Mouse (Mus musculus) gonadal fat pad, adult 2 months (tissue): ENCODE measurements around the gene Crebl2. TPM values are rescaled to one million over a fixed set of nuclear protein-coding genes. Genes with fewer than 3 reads are reported as not detected.

Experiments
- DNase-seq: peaks from one replicate; pipeline ENCODE4 v3.0.0-alpha.2; 2012; ENCODE audit warnings: low read depth
- polyA plus RNA-seq: library from polyadenylated mRNA; depleted of rRNA; stranded (reverse); fragments of >200 nt; gene quantifications from 2 replicates; pipeline ENCODE4 v1.2.3, GENCODE M21; 2012; rRNA removed

Gene Crebl2
- polyA plus RNA-seq = 17.4 and 18.0 TPM in 2 replicates

GRCm38 (mm10) chr6:134829786-134830700 lies at the start of gene Crebl2:
Crebl2 (plus strand) TSS chr6:134830154.
- DNase-seq = no peak

- no peak for DNase-seq
Observed at GRCm38 (mm10) chr6:134781494-134781913, 48.5 kb upstream of the Crebl2 start.

- DNase-seq = no peak
Observed at GRCm38 (mm10) chr6:134782900-134783299, 47.1 kb upstream of the Crebl2 start.

- no peak for DNase-seq
Observed at GRCm38 (mm10) chr6:134786426-134786825, 43.5 kb upstream of the Crebl2 start.

GRCm38 (mm10) chr6:134789100-134789499 lies 40.9 kb upstream of the Crebl2 start:
- DNase-seq = no peak

- DNase-seq = no peak
Observed at GRCm38 (mm10) chr6:134791251-134792118, 38.5 kb upstream of the Crebl2 start.

DNA sequence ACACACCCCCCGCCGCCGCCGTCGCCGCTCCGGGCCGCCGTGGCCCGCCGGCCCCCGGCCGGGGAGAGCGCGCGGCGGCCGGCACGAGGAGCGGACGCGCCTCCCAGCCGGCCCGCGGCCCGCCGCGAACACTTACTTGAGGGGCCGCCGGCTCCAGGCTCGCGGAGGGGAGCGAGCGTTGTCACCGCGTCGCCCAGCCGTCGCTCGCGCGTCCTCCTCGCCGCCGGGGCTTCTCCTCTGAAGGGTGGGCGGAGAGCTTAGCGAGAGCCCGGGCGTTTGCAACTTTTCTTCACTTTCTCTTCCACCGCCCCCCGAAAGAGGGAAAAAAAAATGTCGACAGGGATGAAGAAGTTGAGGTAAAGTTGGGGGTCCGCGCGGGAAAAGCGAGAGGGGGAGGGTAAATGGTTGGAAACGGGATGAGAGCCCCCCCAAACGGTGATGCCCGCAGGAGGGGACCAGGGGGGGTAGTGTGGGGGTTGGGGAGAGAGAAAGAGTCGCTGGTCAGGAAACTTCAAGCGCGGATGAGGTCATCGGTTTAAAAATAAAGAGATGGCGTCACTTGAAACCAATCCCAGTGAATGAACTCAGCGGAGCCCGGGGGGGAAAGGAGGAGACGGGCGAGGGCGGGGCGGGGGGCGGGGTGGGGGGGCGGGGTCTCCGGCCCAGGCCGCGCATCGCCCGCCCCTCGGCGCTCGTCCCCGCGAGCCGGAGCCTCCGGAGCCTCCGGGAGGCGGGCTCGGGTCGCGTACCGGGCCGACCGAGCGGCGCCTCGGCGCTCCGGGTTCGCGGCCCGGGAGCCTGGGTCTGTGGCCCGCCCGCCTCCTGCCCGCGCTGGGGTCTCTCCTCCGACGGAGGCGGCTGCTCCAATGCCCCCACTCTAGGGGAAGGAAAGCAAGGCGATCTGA lies 37.6 kb upstream of the Crebl2 start, which contains the start of gene Dusp16:
Dusp16 (minus strand) TSS at position 485 of the 905 bp plus-strand sequence.
- no peak for DNase-seq

DNA sequence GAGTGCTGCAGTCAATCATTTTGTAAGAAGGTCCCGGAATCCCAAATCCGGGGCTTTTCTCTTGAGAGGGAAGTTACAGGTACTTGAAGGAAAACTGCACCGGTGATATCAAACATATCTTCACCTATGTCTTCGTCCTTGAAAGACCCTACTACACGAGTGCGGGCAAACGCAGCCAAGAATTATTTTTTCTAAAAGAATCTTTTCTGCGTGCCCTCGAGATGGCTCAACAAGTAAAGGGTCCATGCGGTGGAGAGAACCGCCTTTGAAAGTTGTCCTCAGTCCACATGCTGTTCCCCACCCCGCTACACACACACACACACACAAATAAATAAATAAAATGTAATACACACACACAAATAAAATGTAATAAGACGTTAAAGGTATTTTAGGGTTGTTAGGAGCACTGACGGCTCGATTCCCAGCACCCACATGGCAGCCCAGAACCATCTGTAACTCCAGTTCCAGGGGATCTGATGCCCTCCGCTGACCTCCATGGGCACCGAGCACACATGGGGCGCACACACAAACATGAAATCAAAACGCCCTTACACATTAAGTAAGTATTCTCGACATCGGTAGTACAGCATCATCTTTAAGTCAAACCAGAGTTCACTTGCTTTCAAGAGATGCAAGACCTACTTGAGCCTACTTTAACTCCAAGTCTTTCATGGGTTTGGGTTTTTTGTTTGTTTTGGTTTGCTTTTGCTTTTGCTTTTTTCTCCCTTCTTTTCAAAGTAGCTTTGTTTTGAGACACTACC lies 36.7 kb upstream of the Crebl2 start:
- DNase-seq = no peak

DNA sequence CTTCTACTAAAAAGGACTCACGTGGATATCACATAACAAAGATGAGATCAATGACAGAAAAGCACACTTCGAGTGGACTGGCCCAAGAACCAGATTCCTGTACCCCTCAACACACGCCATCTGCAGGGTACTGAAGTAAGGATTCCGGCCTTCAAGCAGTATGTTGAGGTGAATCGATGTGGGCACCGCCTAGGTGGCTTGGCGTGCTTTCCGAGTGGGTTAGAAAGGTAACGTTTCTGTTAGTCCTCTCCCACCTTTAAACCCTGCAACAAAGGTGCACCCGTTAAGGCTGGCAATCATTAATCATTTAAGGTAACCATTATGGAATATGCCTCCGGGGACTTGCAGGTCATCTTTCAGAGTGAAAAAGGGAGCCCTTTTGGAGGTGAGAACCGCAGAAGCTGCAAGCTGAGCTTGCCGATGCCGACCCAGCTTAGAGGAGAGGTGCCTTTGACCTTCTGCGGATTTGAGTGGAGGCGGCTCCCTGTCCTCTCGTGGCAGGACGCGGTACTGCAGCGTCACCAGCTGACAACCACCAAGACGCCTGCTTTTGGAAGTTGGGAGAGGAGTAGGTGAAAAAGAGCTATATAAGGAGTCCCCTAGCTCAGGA lies 35.9 kb upstream of the Crebl2 start:
- no peak for DNase-seq

DNA sequence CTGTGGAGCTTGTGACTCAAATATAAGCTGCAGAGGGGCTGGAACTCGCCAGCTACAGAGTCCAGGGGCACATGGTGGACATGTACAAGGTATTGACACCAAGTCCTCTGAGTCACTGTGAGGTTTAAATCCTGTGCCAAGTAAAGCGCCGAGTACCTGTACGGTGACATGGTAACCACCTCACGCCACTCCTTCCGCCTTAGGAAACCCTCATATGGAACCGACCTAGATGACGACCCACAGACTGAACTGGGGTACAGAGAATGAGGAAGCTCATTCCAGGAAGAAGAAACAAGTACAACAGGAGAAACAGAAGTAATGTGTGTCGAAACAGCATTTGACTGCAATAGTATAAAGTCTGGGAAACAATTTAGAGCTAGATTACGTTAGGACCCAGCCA lies 33.7 kb upstream of the Crebl2 start:
- DNase-seq = no peak

GRCm38 (mm10) chr6:134801483-134801882 lies 28.5 kb upstream of the Crebl2 start:
- DNase-seq = no peak

DNA sequence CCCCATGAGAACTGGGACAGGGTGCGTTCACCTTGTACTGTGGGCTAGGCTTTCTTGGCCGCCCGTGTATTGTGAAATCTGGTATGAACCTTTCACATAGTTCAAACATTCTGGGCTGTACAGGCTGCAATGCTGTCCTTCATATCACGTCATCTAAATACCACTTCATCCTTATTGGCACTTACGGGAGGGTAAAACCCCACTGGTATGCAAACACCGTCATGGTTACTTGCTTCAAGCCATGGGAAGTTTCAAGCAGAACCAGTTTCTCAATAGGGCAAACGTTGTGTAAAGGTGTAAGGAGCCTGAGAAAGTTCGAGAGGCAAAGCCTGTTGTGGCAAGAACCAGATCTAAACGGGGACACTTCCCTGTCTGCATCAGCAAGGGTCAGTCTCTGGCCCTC lies 27.3 kb upstream of the Crebl2 start:
- peak; percentile 99 for DNase-seq

DNA sequence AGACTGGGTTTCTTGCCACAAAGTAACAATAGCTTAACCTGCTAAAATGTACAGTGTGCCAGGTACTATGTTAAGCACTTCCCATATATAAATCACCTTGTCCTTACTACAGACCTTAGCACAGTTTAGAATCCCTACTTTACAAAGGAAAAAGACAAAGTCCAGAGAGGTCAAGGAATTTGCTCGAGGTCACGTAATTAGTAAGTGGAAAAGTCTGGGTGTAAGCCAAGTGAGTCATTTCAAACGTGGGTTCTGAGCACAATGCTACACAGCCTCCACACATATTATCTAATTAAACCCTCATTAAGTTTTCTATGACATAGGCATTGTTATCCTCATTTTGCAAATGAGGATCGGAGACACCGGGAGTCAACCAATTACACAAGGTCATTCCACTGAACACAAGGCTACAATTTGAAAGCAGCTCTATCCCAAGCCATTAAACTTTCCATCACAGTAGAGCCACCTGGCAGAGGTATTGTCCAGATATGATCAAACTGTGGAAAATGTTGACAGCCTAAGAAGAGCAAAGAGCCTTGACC lies 25.1 kb upstream of the Crebl2 start:
- DNase-seq = no peak

- DNase-seq = no peak
Observed at GRCm38 (mm10) chr6:134806130-134806529, 23.8 kb upstream of the Crebl2 start.

DNA sequence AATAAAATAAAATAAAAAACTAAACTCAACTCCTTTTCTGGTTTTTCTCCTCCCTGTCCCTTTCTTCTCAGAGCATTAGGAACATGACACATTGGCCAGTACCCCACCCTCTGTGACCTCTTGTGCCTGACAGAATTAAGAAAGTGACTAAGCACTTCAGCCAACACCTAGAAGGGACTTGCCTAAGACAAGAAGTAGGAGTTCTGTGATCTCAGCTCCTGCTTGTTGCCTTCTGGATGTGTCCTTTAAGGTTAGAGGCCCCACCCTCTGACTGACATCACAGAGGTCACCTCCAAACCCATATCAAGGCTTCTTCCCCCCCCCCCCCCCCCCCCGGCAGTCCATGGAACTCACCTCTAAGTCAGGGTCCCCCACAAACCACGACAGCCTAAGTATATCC lies 22.9 kb upstream of the Crebl2 start:
- DNase-seq = no peak

DNA sequence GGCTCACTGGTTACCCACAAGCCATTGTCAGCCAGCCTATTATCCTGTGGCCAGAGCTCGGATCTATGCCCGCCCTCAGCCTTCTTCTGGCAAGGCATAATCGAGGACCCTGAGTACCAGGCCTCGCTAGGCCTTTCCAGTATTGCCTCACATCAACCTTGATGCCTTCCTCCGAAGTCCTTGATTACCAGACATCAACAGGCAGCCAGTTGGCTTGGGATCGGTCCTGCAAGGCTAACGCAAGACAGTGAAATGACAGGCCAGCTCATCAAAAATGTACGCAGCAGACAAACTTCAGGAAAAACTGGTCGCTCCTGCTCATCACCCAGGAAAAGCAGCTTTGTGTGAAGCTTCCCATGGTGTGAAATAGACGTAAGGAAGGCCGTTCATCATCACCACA lies 22.2 kb upstream of the Crebl2 start:
- DNase-seq = no peak

- no peak for DNase-seq
Observed at GRCm38 (mm10) chr6:134813066-134813465, 16.9 kb upstream of the Crebl2 start.

DNA sequence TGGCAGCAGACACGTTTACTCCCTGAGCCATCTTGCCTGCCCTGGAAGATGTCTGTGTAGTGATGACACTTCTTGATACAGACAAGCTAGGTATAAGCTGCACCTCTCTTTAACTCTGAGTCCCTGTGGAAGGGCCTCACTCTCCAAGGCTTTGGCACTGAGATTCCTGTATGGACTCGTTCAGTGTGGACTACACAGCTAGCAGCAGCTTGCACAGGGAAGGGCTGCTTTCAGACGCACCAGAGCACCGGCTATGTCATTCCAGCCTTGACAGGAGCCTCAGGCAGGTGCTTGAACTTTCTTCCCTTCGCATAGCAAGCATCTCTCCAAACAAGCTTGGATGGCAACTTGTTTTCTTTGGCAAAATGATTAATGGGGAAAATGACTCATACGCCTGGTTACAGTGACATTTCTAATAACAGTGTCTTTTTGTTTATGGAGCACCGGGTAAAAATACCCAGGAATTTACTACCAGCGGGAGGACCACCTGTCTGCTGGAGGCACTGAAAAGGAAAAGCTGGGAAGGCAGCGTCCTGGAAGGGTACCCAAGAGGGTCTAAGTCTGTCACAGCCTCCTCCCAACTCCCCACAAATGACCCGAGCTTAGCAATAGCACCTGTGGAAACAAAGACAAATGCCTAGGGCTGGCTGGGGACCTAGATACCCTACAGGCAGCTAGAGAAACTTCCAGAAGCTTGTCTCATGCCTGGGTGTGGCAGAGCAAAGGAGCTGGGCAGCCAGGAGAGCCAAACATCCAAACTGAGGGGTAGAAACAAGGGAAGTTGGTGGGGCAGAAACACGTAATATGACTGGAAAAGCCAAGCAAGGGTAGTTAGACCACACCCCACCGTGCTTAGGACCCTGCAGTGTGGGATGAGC lies 12.7 kb upstream of the Crebl2 start:
- DNase-seq = no peak

GRCm38 (mm10) chr6:134819741-134820140 lies 10.2 kb upstream of the Crebl2 start:
- DNase-seq = no peak
